8 mouse cellular contexts compared by ENCODE assay signal in the genomic region with DNA sequence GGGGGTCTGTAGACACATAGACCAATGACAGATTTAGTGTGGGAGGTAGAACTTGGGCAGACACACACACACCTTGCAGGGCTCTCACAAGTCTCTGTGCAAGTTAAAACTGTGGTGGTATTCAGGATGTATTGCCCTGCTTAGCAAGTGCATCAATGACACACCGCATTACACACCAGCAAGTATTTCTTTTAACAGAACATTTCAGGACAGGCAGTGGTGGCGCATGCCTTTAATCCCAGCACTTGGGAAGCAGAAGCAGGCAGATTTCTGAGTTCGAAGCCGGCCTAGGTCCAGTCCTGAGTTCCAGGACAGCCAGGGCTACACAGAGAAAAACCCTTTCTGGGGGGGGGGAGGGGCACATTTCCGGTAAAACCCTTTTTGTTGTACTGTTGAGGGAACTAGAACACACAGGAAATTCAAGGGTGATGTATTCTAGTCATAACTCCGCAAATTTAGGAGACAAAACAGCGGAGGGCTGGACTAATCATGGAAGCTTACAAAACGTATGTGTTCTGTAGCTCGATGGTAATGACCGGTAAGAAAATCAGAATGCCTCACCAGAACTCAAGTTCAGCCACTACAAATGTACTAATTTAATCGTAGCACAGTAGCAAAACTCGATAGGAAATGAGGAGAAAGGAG. TPM values are rescaled to one million over a fixed set of nuclear protein-coding genes. Genes with fewer than 3 reads are reported as not detected.
DNase-seq lines count a peak whose midpoint lies in the region; ATAC-seq lines count a peak whose summit lies in the region.

No protein-coding gene starts in this region.

- H3K9ac ChIP-seq in lung, embryonic 15.5 days, result peak overlapping the region; percentile 76
- peak overlapping the region; percentile 65; the same call in 1 of the 2 replicates for H3K9ac ChIP-seq in embryonic facial prominence, embryonic 12.5 days
- peak overlapping the region; percentile 69 for H3K9ac ChIP-seq in intestine, embryonic 14.5 days (ENCODE audit: low read length)
- peak overlapping the region; percentile 79 for H3K9ac ChIP-seq in neural tube, embryonic 13.5 days

- WGBS in lung, embryonic 15.5 days, result 72% methylated on average over 12 of the region's 12 CpGs
- 79% methylated on average over 12 of the region's 12 CpGs for WGBS in embryonic facial prominence, embryonic 12.5 days
- 76% methylated on average over 12 of the region's 12 CpGs for WGBS in intestine, embryonic 14.5 days
- WGBS in neural tube, embryonic 13.5 days, result 77% methylated on average over 12 of the region's 12 CpGs

- no peaks in the 10 kb centered on the region for H3K9me3 ChIP-seq in lung, embryonic 15.5 days
- peaks cover 5% of the 10 kb centered on the region for H3K9me3 ChIP-seq in embryonic facial prominence, embryonic 12.5 days
- peaks cover 8% of the 10 kb centered on the region; the same call in 1 of the 2 replicates for H3K9me3 ChIP-seq in intestine, embryonic 14.5 days (ENCODE audit: control insufficient read depth, low read length)
- H3K9me3 ChIP-seq in neural tube, embryonic 13.5 days, result no peaks in the 10 kb centered on the region

- H3K27ac ChIP-seq in lung, embryonic 15.5 days, result peak overlapping the region; percentile 92
- H3K27ac ChIP-seq in embryonic facial prominence, embryonic 12.5 days, result peak overlapping the region; percentile 89
- peak overlapping the region; percentile 85 for H3K27ac ChIP-seq in intestine, embryonic 14.5 days (ENCODE audit: low read depth)
- peak overlapping the region; percentile 92 for H3K27ac ChIP-seq in neural tube, embryonic 13.5 days (replicated peaks)

- peaks cover 19% of the 10 kb centered on the region for H3K4me1 ChIP-seq in lung, embryonic 15.5 days
- H3K4me1 ChIP-seq in embryonic facial prominence, embryonic 12.5 days, result peaks cover 3% of the 10 kb centered on the region; the same call in 1 of the 2 replicates
- 0 out of 2 replicates have a peak, but pooled peaks cover 7% of the 10 kb centered on the region for H3K4me1 ChIP-seq in intestine, embryonic 14.5 days (replicated peaks; ENCODE audit: control insufficient read depth, insufficient read depth, low read length)
- H3K4me1 ChIP-seq in neural tube, embryonic 13.5 days (replicated peaks), result peaks cover 21% of the 10 kb centered on the region

- H3K4me2 ChIP-seq in lung, embryonic 15.5 days, result peak overlapping the region; percentile 80
- peak overlapping the region; percentile 65 for H3K4me2 ChIP-seq in embryonic facial prominence, embryonic 12.5 days (replicated peaks)
- peak overlapping the region; percentile 67 for H3K4me2 ChIP-seq in intestine, embryonic 14.5 days (ENCODE audit: low read length)
- peak overlapping the region; percentile 60 for H3K4me2 ChIP-seq in neural tube, embryonic 13.5 days

- DNase-seq in lung, postnatal 14 days, result no peak
- DNase-seq in intestine, embryonic 14.5 days (ENCODE audit: low spot score), result no peak
- DNase-seq in urinary bladder, postnatal 14 days (ENCODE audit: low spot score), result no peak
- DNase-seq in cerebellum, postnatal 25 days, result no peak

- no peaks in the 10 kb centered on the region for H3K27me3 ChIP-seq in lung, embryonic 15.5 days
- no peaks in the 10 kb centered on the region for H3K27me3 ChIP-seq in embryonic facial prominence, embryonic 12.5 days
- no peaks in the 10 kb centered on the region for H3K27me3 ChIP-seq in intestine, embryonic 14.5 days (replicated peaks; ENCODE audit: control insufficient read depth, insufficient read depth, low read length)
- H3K27me3 ChIP-seq in neural tube, embryonic 13.5 days, result no peaks in the 10 kb centered on the region

- peak overlapping the region; percentile 67 for H3K4me3 ChIP-seq in lung, embryonic 15.5 days
- peak overlapping the region; percentile 59 for H3K4me3 ChIP-seq in embryonic facial prominence, embryonic 12.5 days
- peak overlapping the region; percentile 77 for H3K4me3 ChIP-seq in intestine, embryonic 14.5 days (ENCODE audit: low read depth, low read length)
- H3K4me3 ChIP-seq in neural tube, embryonic 13.5 days, result peak overlapping the region; percentile 64

- H3K36me3 ChIP-seq in lung, embryonic 15.5 days, result peaks cover 17% of the 10 kb centered on the region
- peaks cover 19% of the 10 kb centered on the region for H3K36me3 ChIP-seq in embryonic facial prominence, embryonic 12.5 days
- peaks cover 18% of the 10 kb centered on the region for H3K36me3 ChIP-seq in intestine, embryonic 14.5 days (ENCODE audit: control insufficient read depth, insufficient read depth, low read length)
- peaks cover 21% of the 10 kb centered on the region for H3K36me3 ChIP-seq in neural tube, embryonic 13.5 days

- ATAC-seq in lung, embryonic 15.5 days (ENCODE audit: borderline replicate concordance, extremely low read depth, low FRiP score, low TSS enrichment), result no peak
- no peak for ATAC-seq in embryonic facial prominence, embryonic 12.5 days (ENCODE audit: insufficient number of reproducible peaks, insufficient read depth, low FRiP score, low TSS enrichment)
- no peak for ATAC-seq in intestine, embryonic 14.5 days (replicated peaks; ENCODE audit: low FRiP score, low TSS enrichment, low read depth)
- ATAC-seq in neural tube, embryonic 13.5 days (ENCODE audit: low read depth), result no peak
- ATAC-seq in frontal cortex, adult (ENCODE audit: low TSS enrichment), result no peak

RNA-seq across cellular contexts. Expression of gene Rbx1, which starts 1.0 kb away (rescaled TPM):
- polyA plus RNA-seq in lung, embryonic 15.5 days (2015; fragmentation: Nextera tagmentation; extraction: Ambion mirVana), result 458 and 521 TPM in 2 replicates
- 507 and 513 TPM in 2 replicates for polyA plus RNA-seq in embryonic facial prominence, embryonic 12.5 days (2016; fragmentation: Nextera tagmentation; extraction: Ambion mirVana)
- 514 and 518 TPM in 2 replicates for polyA plus RNA-seq in intestine, embryonic 14.5 days (2014; fragmentation: Nextera tagmentation; extraction: Ambion mirVana)
- 484 and 496 TPM in 2 replicates for polyA plus RNA-seq in neural tube, embryonic 13.5 days (2015; fragmentation: Nextera tagmentation; extraction: Ambion mirVana)

RNA-seq across cellular contexts. Expression of gene Dnajb7, which starts 57.0 kb away (rescaled TPM):
- polyA plus RNA-seq in lung, embryonic 15.5 days (2015; fragmentation: Nextera tagmentation; extraction: Ambion mirVana), result 1.3 and 2.0 TPM in 2 replicates
- 2.8 and 3.2 TPM in 2 replicates for polyA plus RNA-seq in embryonic facial prominence, embryonic 12.5 days (2016; fragmentation: Nextera tagmentation; extraction: Ambion mirVana)
- 1.2 and 2.1 TPM in 2 replicates for polyA plus RNA-seq in intestine, embryonic 14.5 days (2014; fragmentation: Nextera tagmentation; extraction: Ambion mirVana)
- 1.4 and 2.3 TPM in 2 replicates for polyA plus RNA-seq in neural tube, embryonic 13.5 days (2015; fragmentation: Nextera tagmentation; extraction: Ambion mirVana)
